Mouse (Mus musculus): ENCODE data around the gene Fggy. TPM values are rescaled to one million over a fixed set of nuclear protein-coding genes. Genes with fewer than 3 reads are reported as not detected.

Fggy gene
- total RNA-seq, 1 experiment from 2014 or later: 78.2 TPM

GRCm38 (mm10) chr4:95860601-95861000, 303.3 kb downstream of the Fggy start:
- DNase-seq: no peak

- no peak for DNase-seq
These were observed 303.8 kb downstream of the Fggy start for GRCm38 (mm10) chr4:95861074-95861473.

GRCm38 (mm10) chr4:95861741-95862155, 304.4 kb downstream of the Fggy start:
- DNase-seq: peak; percentile 17

- DNase-seq: no peak
These were observed 305.0 kb downstream of the Fggy start for GRCm38 (mm10) chr4:95862276-95862675.

GRCm38 (mm10) chr4:95862781-95863499, 305.6 kb downstream of the Fggy start:
- DNase-seq: no peak

- DNase-seq: no peak
These were observed 306.1 kb downstream of the Fggy start for GRCm38 (mm10) chr4:95863500-95863803.

- DNase-seq: peak; percentile 30
These were observed 307.9 kb downstream of the Fggy start for GRCm38 (mm10) chr4:95865251-95865650.

- DNase-seq: no peak
These were observed 308.6 kb downstream of the Fggy start for GRCm38 (mm10) chr4:95865882-95866281.

GRCm38 (mm10) chr4:95867103-95867502, 309.8 kb downstream of the Fggy start:
- DNase-seq: no peak

GRCm38 (mm10) chr4:95868348-95868747, 311.0 kb downstream of the Fggy start:
- DNase-seq: no peak

- peak; percentile 40 for DNase-seq
These were observed 314.0 kb downstream of the Fggy start for GRCm38 (mm10) chr4:95871216-95871881.

- DNase-seq: no peak
These were observed 318.6 kb downstream of the Fggy start for GRCm38 (mm10) chr4:95875896-95876295.

- DNase-seq: peak; percentile 53
These were observed 320.1 kb downstream of the Fggy start for GRCm38 (mm10) chr4:95877436-95877835.

GRCm38 (mm10) chr4:95881751-95882350, 324.5 kb downstream of the Fggy start:
- DNase-seq: no peak

GRCm38 (mm10) chr4:95884184-95885145, 327.2 kb downstream of the Fggy start:
- DNase-seq: no peak

- DNase-seq: no peak
These were observed 338.0 kb downstream of the Fggy start for GRCm38 (mm10) chr4:95895199-95895754.

- no peak for DNase-seq
These were observed 339.3 kb downstream of the Fggy start for GRCm38 (mm10) chr4:95896571-95896970.

GRCm38 (mm10) chr4:95897236-95897874, 340.0 kb downstream of the Fggy start:
- no peak for DNase-seq

- DNase-seq: no peak
These were observed 341.4 kb downstream of the Fggy start for GRCm38 (mm10) chr4:95898714-95899113.

- DNase-seq: no peak
These were observed 342.8 kb downstream of the Fggy start for GRCm38 (mm10) chr4:95899926-95900712.

GRCm38 (mm10) chr4:95900815-95901214, 343.5 kb downstream of the Fggy start:
- DNase-seq: no peak

Measured in adrenal gland, postnatal 25 days (tissue).